Mouse (Mus musculus) G1E-ER4 (cell line): Measurements from ENCODE around the gene Atp1a2. TPM values are rescaled to one million over a fixed set of nuclear protein-coding genes. Genes with fewer than 3 reads are reported as not detected.

Experiments
- GATA1 ChIP-seq: IDR thresholded peaks from one replicate; pipeline ENCODE4 v1.8.0; 2012; ENCODE audit warnings: low read length, inconsistent platforms
- polyA plus RNA-seq: library from polyadenylated mRNA; stranded (reverse); fragments of >175 nt; gene quantifications from 2 replicates; pipeline ENCODE4 v1.2.3, GENCODE M21; 2012

Gene Atp1a2
- polyA plus RNA-seq, 1 experiment: not detected

DNA sequence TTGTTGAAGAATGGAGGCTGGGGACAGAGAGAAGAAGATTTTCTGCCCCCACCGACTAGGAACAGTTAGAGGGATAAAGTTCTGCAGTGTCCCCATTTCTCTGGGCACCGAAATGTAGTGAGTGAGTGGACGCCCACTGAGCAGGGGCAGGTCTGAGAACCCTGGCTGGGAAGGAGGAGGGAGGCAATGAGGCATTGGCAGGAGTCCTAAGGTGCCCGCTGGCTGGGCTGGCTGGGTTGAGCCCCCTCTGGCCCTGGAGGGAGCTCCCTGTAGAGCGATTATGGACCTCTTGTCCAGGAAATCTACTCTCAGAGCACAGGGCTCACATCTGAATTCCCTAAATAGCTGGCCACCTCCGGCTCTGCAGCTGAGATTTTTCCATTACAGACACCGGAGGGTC is 1.7 kb upstream of the Atp1a2 start:
- TF ChIP-seq GATA1: no peak

DNA sequence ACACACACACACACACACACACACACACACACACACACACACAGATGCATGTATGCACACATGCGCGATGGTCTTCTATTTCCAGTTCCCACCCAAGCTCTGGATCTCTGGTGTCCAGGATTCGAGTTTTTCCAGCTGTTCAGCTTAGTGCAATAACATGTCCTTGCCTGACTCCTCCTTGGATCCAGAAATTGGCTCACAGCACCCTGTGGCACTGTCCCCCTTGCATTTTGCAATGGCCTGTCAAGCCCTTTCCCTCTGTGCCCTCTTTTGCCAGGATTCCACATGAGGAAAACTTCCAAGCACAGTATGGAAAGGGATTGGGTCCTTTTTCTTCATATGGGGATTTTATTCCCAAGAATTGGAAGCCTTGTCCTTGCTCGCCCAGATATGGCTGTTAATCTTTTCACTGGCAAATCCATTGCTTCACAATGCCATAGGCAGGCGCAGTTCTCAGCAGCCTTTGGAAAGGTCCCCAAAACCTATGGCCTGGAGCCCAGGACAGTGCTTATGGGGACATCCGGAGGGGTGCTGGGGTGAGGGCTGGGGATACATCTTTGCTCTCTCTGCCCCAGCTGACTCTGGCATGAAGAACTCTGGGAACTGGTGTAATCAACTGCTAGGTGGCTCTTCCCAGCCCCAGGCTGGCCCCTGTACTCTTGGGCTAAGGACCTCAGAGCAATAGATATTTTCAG is 901 bp downstream of the Atp1a2 start:
- TF ChIP-seq GATA1: no peak

DNA sequence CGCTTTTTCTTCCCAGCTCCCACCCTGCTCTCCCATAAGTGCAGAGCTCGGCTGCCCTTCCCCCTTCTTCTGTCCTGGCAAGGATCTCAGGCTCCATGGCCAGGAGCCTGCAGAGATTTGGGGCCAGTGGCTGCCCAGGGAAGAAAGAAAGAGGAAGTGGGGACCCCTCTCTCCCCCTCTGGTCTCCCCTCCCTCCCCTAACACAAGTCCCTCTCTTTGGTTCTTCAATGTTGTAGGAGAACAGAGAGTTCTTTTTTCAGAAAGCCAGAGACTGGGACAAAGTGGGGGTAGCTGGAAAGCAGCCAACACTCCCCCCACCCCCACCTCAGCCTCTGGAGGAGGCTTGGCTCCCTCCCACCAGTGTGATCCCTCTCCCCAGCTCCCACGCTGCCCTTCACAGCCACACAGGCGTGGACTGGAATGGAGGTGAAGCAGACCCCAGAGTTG is 2.1 kb downstream of the Atp1a2 start:
- TF ChIP-seq GATA1: no peak

- TF ChIP-seq GATA1: no peak
Measured at GRCm38 (mm10) chr1:172293449-172293848, 4.4 kb downstream of the Atp1a2 start.

- no peak for TF ChIP-seq GATA1
Measured at GRCm38 (mm10) chr1:172292880-172293279, 5.0 kb downstream of the Atp1a2 start.

DNA sequence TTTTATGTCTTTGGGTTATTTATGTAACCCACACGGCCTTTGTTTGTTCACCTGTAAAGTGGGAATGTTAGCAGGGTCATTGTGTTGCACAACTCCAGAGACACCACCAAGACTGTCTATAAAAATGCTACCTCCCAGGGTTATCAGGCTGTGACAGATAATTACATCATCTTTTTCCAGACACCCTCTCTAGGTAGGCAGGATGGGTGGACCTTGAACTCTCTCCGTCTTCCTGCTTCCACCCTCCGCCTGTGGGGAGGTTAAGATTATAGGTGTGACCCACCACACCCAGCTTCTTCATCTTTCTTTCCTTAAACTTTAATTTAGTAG is 8.3 kb downstream of the Atp1a2 start:
- no peak for TF ChIP-seq GATA1

GRCm38 (mm10) chr1:172288900-172289616 is 8.8 kb downstream of the Atp1a2 start:
- no peak for TF ChIP-seq GATA1

DNA sequence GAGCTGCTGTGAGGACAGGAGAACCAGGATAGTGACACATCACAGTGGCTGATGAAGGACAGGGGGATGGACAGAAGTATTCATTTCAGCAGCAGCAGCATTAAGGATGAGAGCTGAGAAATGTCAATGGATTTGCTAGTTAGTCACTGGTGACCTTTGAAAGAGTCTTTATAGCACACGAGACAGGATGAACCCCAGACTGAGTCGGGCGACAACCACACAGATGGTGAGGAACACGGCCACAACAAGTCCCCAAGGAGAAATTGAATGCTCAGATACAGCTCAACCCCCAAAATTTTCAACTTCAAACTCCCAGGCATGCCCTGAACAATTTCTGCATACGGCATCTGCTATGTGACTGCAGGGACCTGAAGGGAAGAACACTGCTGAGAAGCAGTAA is 11.1 kb downstream of the Atp1a2 start:
- TF ChIP-seq GATA1: no peak

DNA sequence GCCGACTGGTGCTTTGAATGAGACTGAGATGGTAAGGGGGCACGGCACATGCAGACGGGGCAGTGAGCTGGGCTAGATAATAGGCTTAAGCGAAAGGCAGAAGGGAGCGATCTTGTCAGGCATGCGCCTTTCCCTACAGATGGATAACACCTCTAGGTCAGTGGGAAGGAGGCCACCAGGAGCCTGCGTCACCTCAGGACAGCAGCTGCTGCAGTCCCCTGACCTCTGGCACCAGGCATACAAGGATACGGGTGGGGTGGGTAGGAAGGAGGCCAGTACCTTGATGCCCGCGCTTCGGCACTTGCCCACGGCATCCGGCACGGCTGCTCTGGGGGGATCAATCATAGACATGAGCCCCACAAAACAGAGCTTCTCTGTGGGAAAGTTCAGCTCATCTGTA is 13.6 kb downstream of the Atp1a2 start:
- TF ChIP-seq GATA1: no peak

- TF ChIP-seq GATA1: no peak
Measured at GRCm38 (mm10) chr1:172283073-172283472, 14.8 kb downstream of the Atp1a2 start.

DNA sequence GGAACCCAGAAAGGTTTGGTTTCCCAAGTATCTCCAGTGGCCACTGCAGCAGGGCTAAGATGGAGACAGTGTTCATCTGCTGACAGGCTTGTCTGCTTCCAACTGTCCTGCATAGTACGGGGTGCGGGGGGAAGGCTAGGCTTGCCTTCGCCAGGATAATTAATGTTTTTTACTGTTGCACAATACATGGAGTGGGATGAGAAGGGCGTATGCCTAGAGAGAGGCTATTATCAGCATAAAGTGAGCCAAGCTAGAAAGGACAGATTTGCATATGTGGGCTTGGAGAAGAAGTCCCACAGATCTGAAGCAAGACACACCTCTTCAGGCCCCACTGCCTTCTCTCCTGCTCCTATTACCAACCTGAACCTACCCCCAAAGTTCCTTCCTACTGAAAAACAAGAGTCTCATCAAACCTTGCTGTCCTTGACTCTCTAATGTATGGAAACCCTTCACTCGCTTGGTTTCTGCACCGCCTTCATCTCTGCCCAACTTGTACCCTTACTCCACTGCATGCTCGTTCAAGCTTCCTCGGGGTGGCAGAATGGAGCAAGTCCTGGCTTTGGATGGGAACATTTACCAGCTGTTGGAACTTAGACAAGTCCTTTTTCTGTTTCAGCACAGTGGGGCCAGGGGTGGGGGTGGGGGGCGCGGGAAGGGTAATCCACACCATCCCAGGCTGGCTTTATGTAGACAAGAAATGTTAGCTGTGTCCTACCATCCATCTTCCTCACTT is 16.2 kb downstream of the Atp1a2 start:
- TF ChIP-seq GATA1: no peak

GRCm38 (mm10) chr1:172279768-172280509 is 17.9 kb downstream of the Atp1a2 start:
- no peak for TF ChIP-seq GATA1

GRCm38 (mm10) chr1:172278328-172278727 is 19.5 kb downstream of the Atp1a2 start:
- TF ChIP-seq GATA1: no peak

DNA sequence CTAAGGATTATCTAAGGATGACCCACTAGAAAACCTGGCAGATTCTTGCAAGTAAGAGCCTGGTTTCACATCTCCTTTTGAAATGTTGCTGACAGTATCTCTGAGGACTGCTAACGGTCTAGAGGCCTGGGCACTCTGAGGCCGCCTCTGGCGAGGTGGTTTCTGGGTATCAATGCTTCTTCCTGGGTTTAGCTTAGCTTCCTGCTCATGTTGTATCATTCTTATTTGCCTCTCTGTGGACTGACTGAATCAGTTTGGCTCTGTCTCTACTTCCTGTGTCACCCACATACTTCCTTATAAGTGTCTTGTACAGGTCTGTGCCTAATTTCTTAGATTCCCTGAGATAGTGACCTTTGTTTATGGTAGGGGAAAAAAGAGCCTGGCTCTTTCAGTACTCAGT is 20.7 kb downstream of the Atp1a2 start:
- TF ChIP-seq GATA1: no peak

- no peak for TF ChIP-seq GATA1
Measured at GRCm38 (mm10) chr1:172274547-172274946, 23.3 kb downstream of the Atp1a2 start.

GRCm38 (mm10) chr1:172274116-172274515 is 23.7 kb downstream of the Atp1a2 start:
- TF ChIP-seq GATA1: no peak
